Mouse (Mus musculus): ENCODE measurements around the gene Paqr8. TPM values are rescaled to one million over a fixed set of nuclear protein-coding genes. Genes with fewer than 3 reads are reported as not detected.

The Paqr8 gene
- total RNA-seq, 2 experiments from 2014 or later: 0.36 to 0.73 TPM

GRCm38 (mm10) chr1:20883079-20883478, 7.3 kb upstream of the Paqr8 start:
- Histone ChIP-seq H3K27ac (no peak overlapping the region), H3K4me3 (no peak overlapping the region)
- TF ChIP-seq CTCF (IDR thresholded peaks at IDR 0.05): no peak
- DNase-seq: no peak
- intact Hi-C loops (cut with DNase I): no loop called here

- TF ChIP-seq CTCF (IDR thresholded peaks at IDR 0.05): no peak
- intact Hi-C loops (cut with DNase I): loop anchor here (5.0 kb wide), 2 partner anchors 68 to 278 kb away; partner anchors contain the start of gene Mcm3
- DNase-seq: no peak
- Histone ChIP-seq H3K27ac (peak overlapping the region; percentile 81), H3K4me3 (peak overlapping the region; percentile 87)
These were observed 566 bp upstream of the Paqr8 start for GRCm38 (mm10) chr1:20889677-20890403.

- peak overlapping the region; percentile 81 for H3K27ac ChIP-seq
- DNase-seq: peak; percentile 46
- peak; percentile 46 for TF ChIP-seq CTCF (IDR thresholded peaks at IDR 0.05)
- intact Hi-C loops (cut with DNase I): loop anchor here (5.0 kb wide), 2 partner anchors 69 to 279 kb away; partner anchors contain the start of gene Mcm3
- H3K4me3 ChIP-seq: peak overlapping the region; percentile 87
These were observed 564 bp downstream of the Paqr8 start for GRCm38 (mm10) chr1:20890941-20891399.

- no peak for TF ChIP-seq CTCF (IDR thresholded peaks at IDR 0.05)
- intact Hi-C loops (cut with DNase I): loop anchor here (5.0 kb wide), 2 partner anchors 71 to 281 kb away; partner anchors contain the start of gene Mcm3
These were observed 2.7 kb downstream of the Paqr8 start for GRCm38 (mm10) chr1:20893059-20893458.

GRCm38 (mm10) chr1:20898391-20898790, 8.0 kb downstream of the Paqr8 start:
- TF ChIP-seq CTCF (IDR thresholded peaks at IDR 0.05): no peak
- no peak overlapping the region for H3K4me3 ChIP-seq
- no peak overlapping the region for H3K27ac ChIP-seq
- no peak for DNase-seq
- intact Hi-C loops (cut with DNase I): no loop called here

More at GRCm38 (mm10) chr1:20893059-20893458, 2.7 kb downstream of the Paqr8 start:
- H3K27ac ChIP-seq: no peak overlapping the region
- H3K4me3 ChIP-seq: no peak overlapping the region
- DNase-seq: no peak

DNA sequence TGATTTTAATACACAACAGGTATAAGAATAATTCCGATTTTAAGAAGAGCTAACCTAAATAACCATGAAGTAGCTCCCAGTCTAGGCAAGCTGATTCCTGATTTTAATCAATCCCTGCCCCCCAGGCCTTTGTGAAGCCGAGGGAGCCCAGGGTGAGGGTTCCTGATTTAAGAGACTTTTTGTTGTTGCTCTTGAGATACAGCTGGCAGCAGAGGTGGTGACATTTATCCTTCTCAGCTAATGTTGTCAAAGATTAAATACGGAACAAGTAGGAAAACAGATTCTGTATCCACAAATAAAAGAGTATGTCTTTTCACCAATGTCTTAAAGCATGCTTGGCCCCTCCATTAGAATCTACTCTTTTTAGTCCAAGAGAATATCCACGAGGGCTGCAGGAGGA, 9.9 kb downstream of the Paqr8 start:
- no peak for TF ChIP-seq CTCF (IDR thresholded peaks at IDR 0.05)
- Histone ChIP-seq H3K27ac (no peak overlapping the region), H3K4me3 (no peak overlapping the region)
- DNase-seq: no peak
- intact Hi-C loops (cut with DNase I): no loop called here

GRCm38 (mm10) chr1:20905501-20906127, 15.2 kb downstream of the Paqr8 start:
- no peak overlapping the region for H3K4me3 ChIP-seq
- H3K27ac ChIP-seq: no peak overlapping the region
- TF ChIP-seq CTCF (IDR thresholded peaks at IDR 0.05): no peak
- intact Hi-C loops (cut with DNase I): no loop called here
- no peak for DNase-seq

GRCm38 (mm10) chr1:20906128-20906515, 15.7 kb downstream of the Paqr8 start:
- H3K27ac ChIP-seq: no peak overlapping the region
- H3K4me3 ChIP-seq: no peak overlapping the region
- TF ChIP-seq CTCF (IDR thresholded peaks at IDR 0.05): no peak
- no peak for DNase-seq
- intact Hi-C loops (cut with DNase I): no loop called here

DNA sequence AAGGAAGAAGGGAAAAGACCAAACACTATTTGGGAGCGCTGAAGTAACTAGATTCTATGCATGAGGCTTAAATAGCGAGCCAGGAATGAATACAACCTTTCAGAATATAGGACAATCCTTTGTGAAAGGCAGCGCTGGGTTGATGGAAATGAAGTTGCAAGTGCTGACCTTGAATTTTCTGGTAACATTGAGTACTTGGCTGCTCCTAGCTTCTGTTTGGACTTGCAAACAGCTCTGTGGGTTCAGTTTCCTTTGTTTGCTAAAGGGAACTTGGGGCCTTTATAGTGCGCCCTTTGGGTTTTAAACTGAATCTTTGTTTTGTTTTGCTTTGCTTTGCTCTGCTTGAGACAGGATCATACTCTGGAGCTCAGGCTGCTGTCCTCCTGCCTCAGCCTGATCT, 18.1 kb downstream of the Paqr8 start:
- no peak for DNase-seq
- Histone ChIP-seq H3K4me3 (no peak overlapping the region), H3K27ac (no peak overlapping the region)
- intact Hi-C loops (cut with DNase I): no loop called here
- TF ChIP-seq CTCF (IDR thresholded peaks at IDR 0.05): no peak

- intact Hi-C loops (cut with DNase I): no loop called here
- TF ChIP-seq CTCF (IDR thresholded peaks at IDR 0.05): no peak
- H3K4me3 ChIP-seq: no peak overlapping the region
- DNase-seq: no peak
- no peak overlapping the region for H3K27ac ChIP-seq
These were observed 21.7 kb downstream of the Paqr8 start for GRCm38 (mm10) chr1:20912115-20912514.

DNA sequence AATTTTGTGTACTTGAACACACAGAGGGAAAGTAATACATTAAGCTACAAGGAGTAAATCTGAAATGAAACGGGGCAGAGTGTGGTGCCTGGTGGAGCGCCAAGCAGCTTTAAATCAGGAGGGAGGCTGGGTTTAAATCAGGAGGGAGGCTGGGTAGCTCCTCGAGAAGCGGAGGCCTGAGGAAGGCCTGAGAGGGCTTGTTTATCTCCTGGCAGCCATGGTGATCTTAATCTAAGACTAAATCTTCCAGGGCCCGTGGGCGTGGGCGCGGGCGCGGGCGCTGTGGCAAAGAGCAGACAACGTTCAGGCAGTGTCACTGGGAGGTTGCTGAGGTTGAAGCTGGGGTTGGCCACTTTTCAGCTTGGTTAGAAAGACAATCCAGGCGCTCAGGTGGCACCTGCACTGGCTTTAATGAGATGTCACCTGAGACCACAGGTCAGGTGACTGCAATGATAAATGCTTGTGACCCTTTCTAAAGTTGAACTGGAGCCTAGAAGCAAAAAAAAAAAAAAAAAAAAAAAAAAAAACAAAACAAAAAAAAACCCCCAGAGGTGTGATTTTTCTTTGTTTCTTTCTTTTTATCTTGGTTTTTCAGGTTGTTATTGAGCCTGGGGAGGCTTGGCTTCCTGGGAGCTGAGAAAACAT, 22.2 kb downstream of the Paqr8 start:
- no peak overlapping the region for H3K27ac ChIP-seq
- H3K4me3 ChIP-seq: no peak overlapping the region
- intact Hi-C loops (cut with DNase I): no loop called here
- DNase-seq: no peak
- no peak for TF ChIP-seq CTCF (IDR thresholded peaks at IDR 0.05)

- DNase-seq: no peak
- no peak overlapping the region for H3K4me3 ChIP-seq
- intact Hi-C loops (cut with DNase I): no loop called here
- no peak overlapping the region for H3K27ac ChIP-seq
- no peak for TF ChIP-seq CTCF (IDR thresholded peaks at IDR 0.05)
These were observed 24.4 kb downstream of the Paqr8 start for GRCm38 (mm10) chr1:20914769-20915168.

GRCm38 (mm10) chr1:20915608-20916007, 25.2 kb downstream of the Paqr8 start:
- DNase-seq: no peak
- no peak overlapping the region for H3K27ac ChIP-seq
- TF ChIP-seq CTCF (IDR thresholded peaks at IDR 0.05): no peak
- H3K4me3 ChIP-seq: no peak overlapping the region
- intact Hi-C loops (cut with DNase I): no loop called here
